Comparison of ENCODE assay signal across 20 mouse cellular contexts in the genomic region with DNA sequence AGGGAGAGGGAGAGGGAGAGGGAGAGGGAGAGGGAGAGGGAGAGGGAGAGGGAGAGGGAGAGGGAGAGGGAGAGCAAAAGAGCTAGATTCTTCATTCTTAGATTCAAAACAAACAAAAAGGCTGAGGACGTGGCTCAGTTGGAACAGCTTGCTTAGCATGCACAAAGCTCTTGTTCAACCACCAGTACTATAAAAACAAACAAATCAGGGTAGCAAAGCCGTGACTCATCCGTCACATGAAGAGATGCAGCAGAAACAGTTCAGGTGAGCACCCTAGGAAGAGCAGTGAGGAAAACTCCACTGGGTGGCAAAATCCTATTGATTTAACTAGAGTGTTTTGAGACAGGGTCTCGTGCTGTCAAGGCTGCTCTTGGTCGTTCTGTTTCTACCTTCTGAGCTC. TPM values are rescaled to one million over a fixed set of nuclear protein-coding genes. Genes with fewer than 3 reads are reported as not detected.
DNase-seq lines count a peak whose midpoint lies in the region; ATAC-seq and TF ChIP-seq lines count a peak whose summit lies in the region.
"Had no signal": no experiment of that assay in that cellular context is flagged by ENCODE, and none has a peak within 500 bp of the region (broad histone marks: within the 10 kb centered on the region; RNA-seq: fewer than 3 reads in every experiment).

No protein-coding gene starts in this region.

- H3K27ac ChIP-seq in stomach, postnatal 0 days (replicated peaks), result peak overlapping the region; percentile 40; the same call in 1 of the 2 replicates
- H3K27ac ChIP-seq: embryonic facial prominence, embryonic 13.5 days; gastrocnemius, adult 2 months; heart, embryonic 10.5 days; hindbrain, embryonic 13.5 days; hindbrain, postnatal 0 days had no signal

- no peaks in the 10 kb centered on the region for H3K9me3 ChIP-seq in stomach, postnatal 0 days (ENCODE audit: control insufficient read depth, low read length)
- H3K9me3 ChIP-seq: embryonic facial prominence, embryonic 13.5 days; heart, embryonic 10.5 days; hindbrain, embryonic 13.5 days had no signal

- H3K27me3 ChIP-seq in stomach, postnatal 0 days (ENCODE audit: control insufficient read depth, insufficient read depth, low read length), result no peaks in the 10 kb centered on the region
- H3K27me3 ChIP-seq: embryonic facial prominence, embryonic 13.5 days; hindbrain, embryonic 13.5 days had no signal

- TF ChIP-seq EP300 in stomach, postnatal 0 days (optimal IDR thresholded peaks at IDR 0.05), result no peak

- 21% methylated on average over 5 of the region's 5 CpGs for WGBS in stomach, postnatal 0 days

- TF ChIP-seq CTCF in stomach, postnatal 0 days (IDR thresholded peaks at IDR 0.05; ENCODE audit: low read depth), result no peak

- no peaks in the 10 kb centered on the region for H3K36me3 ChIP-seq in stomach, postnatal 0 days (ENCODE audit: control insufficient read depth, insufficient read depth, low read length)
- H3K36me3 ChIP-seq: embryonic facial prominence, embryonic 13.5 days; heart, embryonic 10.5 days; hindbrain, embryonic 13.5 days had no signal

- no peak overlapping the region for H3K9ac ChIP-seq in stomach, postnatal 0 days (ENCODE audit: low read length)
- H3K9ac ChIP-seq: embryonic facial prominence, embryonic 13.5 days; hindbrain, embryonic 13.5 days had no signal

- intact Hi-C loops in heart, postnatal 10 days (cut with DNase I), result no loop called here

- peak; percentile 21 for DNase-seq in heart, adult 11 months
- DNase-seq in heart, postnatal 10 days, result no peak
- peak; percentile 33 for DNase-seq in urinary bladder, postnatal 14 days (ENCODE audit: low spot score)
- no peak for DNase-seq in urinary bladder, postnatal 25 days (ENCODE audit: low spot score)
- peak; percentile 30 for DNase-seq in stomach, postnatal 0 days (ENCODE audit: low spot score)
- no peak for DNase-seq in ovary, postnatal 14 days (ENCODE audit: low spot score)
- no peak for DNase-seq in spleen, postnatal 10 days (ENCODE audit: low spot score in 2 of 2)
- DNase-seq: adrenal gland, postnatal 10 days; cerebellum, adult 11-12 months; cerebellum, adult 9-10 months; cerebellum, postnatal 25 days; gastrocnemius, adult 2 months; gastrocnemius, postnatal 25 days; heart, adult 18-20 months; heart, postnatal 14 days had no signal

- no peak overlapping the region for H3K4me3 ChIP-seq in stomach, postnatal 0 days (ENCODE audit: low read depth, low read length)
- H3K4me3 ChIP-seq: embryonic facial prominence, embryonic 13.5 days; gastrocnemius, adult 2 months; heart, embryonic 10.5 days; hindbrain, embryonic 13.5 days had no signal

- peak; percentile 52; the same call in 1 of the 2 replicates for ATAC-seq in stomach, postnatal 0 days (ENCODE audit: low FRiP score, low TSS enrichment)
- ATAC-seq: forebrain, embryonic 14.5 days; hindbrain, postnatal 0 days had no signal

- H3K4me2 ChIP-seq in stomach, postnatal 0 days (replicated peaks; ENCODE audit: low read depth), result no peak overlapping the region
- H3K4me2 ChIP-seq: embryonic facial prominence, embryonic 13.5 days; hindbrain, embryonic 13.5 days had no signal

- no peaks in the 10 kb centered on the region for H3K4me1 ChIP-seq in stomach, postnatal 0 days (replicated peaks; ENCODE audit: control insufficient read depth, insufficient read depth)
- H3K4me1 ChIP-seq: embryonic facial prominence, embryonic 13.5 days; hindbrain, embryonic 13.5 days had no signal

RNA-seq across cellular contexts. Expression of gene Crebl2, which starts 10.2 kb away (rescaled TPM):
- total RNA-seq in heart, postnatal 10 days (2021), result 1 to 10 TPM; 4.7 to 5.4 TPM
- 4.3 and 4.7 TPM in 2 replicates for polyA plus RNA-seq in stomach, postnatal 0 days (2015; fragmentation: Nextera tagmentation; extraction: Ambion mirVana)

RNA-seq across cellular contexts. Expression of gene Dusp16, which starts 27.3 kb away (rescaled TPM):
- 10 to 100 TPM; 22.4 to 24.9 TPM for total RNA-seq in heart, postnatal 10 days (2021)
- polyA plus RNA-seq in stomach, postnatal 0 days (2015; fragmentation: Nextera tagmentation; extraction: Ambion mirVana), result 8.6 and 10.6 TPM in 2 replicates

Comparison
In these comparisons a context has a peak if more than half of its experiments do, and no peak if none do; other contexts are left out.
1. DNase-seq: peak in heart, adult 11 months (single experiment), urinary bladder, postnatal 14 days (single experiment) and stomach, postnatal 0 days (single experiment); none in heart, postnatal 10 days (0 of 2), urinary bladder, postnatal 25 days (single experiment), ovary, postnatal 14 days (single experiment) and spleen, postnatal 10 days (0 of 2).